Mouse (Mus musculus) megakaryocyte, embryonic 14.5 days (primary cell): ENCODE results near the gene Prm2.

Experiments
- FLI1 ChIP-seq: IDR thresholded peaks from 2 replicates; pipeline ENCODE4 v1.6.1; 2012; ENCODE audit warnings: low read length, inconsistent platforms, mixed read lengths
- GATA1 ChIP-seq: IDR thresholded peaks from 3 replicates; pipeline ENCODE4 v1.6.1; 2012; ENCODE audit warnings: mixed read lengths, low read length, inconsistent platforms, borderline replicate concordance

DNA sequence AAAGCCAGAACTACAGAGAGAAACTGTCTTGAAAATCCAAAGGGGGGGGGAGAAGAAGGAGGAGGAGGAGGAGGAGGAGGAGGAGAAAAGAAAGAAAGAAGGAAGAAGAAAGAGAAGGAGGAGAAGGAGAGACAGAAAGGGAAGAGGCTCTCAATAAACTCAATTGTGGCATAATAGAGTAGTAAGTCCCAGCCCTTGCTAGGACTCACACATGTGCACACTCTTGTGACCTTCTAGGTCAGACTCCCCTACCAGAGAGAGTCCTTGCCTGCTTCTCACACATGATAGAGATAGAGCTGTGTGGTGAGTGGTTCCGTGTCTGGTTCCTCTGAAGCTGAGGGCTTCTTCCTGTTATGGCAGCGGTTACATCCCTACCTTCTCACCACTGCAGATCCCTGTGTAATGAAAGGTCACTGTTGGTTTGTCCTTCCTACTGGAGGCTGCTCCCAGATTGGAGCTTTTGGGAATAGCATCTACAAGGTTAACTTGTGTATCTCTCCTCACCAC lies 17.0 kb upstream of the Prm2 start, which contains the start of gene Gm11172:
- TF ChIP-seq GATA1 (no peak), FLI1 (no peak)
